Mouse (Mus musculus): ENCODE results near the gene Prkacb.
"Not testable (repeated sequence)": the region's sequence is repeated elsewhere in the genome, so short reads cannot be mapped to it uniquely, and the experiment has no call there.

Prkacb gene

DNA sequence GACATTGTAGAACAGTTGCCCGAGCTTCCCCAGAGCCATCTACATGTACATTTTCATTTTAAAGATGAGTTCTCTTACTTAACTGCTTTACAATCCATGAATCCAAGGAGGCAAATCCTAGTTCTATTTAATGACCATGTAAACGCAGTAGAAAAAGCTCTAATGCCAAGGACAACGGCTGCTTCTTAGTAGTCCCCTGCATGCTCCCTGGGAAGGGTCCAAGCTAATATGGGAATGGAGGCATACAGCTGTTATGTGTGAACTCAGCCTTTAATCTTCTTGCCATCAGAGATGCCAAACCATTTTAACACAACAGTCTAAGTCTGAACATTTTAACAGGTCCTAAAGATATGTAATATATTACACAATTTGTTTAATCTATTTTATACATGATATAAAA lies 32.5 kb downstream of the Prkacb start:
- in situ Hi-C loops (cut with MboI; ENCODE audit: low sequenced_read_pairs), result loop anchor here (10.0 kb wide), 2 partner anchors 215 to 435 kb away; no protein-coding TSS in a partner anchor

DNA sequence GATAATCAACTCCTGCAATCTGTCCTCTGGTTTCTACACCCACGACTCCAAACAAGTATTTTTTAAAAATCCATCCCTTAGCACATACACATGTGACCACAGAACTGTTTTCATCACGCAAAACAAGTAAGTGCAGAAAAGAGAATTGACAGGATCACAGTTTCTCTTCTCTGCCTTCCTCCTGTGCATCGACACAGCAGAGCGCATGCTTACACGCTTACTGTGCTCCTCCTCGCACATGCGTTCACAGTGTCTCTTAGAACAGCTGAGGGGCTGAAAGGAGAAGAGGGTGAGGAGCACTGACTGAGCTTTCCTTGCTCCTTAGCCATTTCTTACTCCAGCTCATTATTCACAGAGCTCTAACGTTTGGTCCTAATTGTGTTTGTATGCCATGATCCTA lies 33.9 kb downstream of the Prkacb start:
- in situ Hi-C loops (cut with MboI; ENCODE audit: low sequenced_read_pairs), result no loop called here

DNA sequence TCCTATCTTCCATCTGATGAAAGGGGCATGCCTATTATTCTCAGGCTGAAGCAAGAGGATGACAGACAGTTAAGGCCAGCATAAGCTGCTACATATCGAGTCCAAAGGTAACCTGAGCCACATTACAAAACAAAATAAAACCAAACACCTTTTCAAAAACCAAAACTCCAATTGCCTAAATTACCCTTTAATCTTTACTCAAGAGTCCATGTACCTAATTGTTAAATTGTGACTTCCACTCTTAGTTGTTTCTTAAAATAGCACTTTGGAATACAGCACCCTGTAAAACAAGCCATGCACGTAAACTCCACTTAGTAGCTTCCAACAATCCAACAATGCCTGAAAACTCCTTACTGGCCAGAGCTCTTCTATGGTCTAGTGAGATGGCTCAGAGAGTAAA lies 34.3 kb downstream of the Prkacb start:
- in situ Hi-C loops (cut with MboI; ENCODE audit: low sequenced_read_pairs), result no loop called here

DNA sequence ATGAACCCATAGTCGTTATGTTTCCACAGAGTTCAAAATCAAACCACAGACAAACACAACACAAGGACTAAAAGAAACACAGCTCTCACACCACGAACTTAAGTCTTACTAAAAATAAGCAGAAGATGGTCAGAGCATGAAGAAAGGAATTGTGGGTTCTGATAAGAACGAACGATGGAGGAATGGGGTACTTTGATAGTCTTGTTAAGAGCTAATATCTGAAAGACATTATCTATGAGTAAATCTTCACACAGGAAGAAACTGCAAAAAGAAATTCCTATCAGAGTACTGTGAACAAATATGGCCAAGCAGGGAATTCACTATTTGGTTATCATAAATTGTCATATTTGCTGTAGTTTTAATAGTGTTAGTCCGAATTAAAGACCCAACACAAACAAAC lies 36.1 kb downstream of the Prkacb start:
- in situ Hi-C loops (cut with MboI; ENCODE audit: low sequenced_read_pairs), result no loop called here

DNA sequence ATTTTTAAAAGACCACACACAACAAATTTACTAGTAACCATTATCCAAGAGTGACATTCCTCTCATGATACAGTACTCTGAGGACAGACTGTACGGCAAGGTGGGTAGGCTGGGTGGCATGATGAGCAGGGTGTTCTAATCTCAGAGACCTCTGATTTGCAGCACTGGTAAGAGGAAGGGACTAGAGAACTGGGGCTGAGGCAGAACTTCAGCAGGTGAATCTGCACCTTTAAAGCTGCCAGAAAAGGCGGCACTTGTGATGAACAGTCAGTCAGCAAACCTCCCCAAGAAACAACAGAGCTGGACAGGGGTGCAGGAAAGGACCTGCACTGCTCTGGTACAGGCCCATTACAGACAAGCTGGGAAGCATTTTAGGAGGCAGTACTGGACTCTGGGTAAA lies 41.9 kb downstream of the Prkacb start:
- in situ Hi-C loops (cut with MboI; ENCODE audit: low sequenced_read_pairs), result no loop called here

DNA sequence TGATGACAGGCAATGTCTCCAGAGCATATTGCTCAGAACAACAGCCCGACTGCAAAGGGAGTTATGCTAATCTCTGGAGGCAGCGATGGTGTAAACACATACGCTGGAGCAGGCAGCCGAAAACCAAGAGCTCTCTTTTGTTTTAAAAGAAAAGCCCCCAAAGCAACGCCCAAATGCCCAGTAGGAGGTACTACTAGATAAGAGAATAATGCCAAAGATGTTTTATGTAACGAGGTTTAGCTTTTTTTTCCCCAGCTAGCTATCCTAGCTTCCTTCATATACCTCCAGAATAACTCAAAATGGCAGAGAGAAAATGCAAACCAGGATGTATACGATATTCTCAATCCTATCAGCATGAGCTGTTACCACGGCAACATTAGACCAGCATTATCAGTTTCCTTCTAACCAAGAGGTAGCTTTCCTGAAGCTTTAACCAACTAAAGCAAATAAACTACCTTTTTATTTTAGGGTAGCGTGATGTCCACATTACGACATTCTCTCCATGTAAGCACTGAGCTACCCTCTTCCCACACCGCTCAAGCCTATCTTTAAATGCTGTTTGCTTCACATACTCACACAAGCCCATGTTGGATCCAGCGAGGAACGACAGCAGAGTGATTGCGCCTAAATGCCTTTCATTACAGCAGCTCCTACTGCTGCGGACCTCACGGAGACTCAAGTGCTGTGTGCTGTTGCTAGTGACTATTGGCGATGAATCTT lies 42.7 kb downstream of the Prkacb start:
- in situ Hi-C loops (cut with MboI; ENCODE audit: low sequenced_read_pairs), result no loop called here

DNA sequence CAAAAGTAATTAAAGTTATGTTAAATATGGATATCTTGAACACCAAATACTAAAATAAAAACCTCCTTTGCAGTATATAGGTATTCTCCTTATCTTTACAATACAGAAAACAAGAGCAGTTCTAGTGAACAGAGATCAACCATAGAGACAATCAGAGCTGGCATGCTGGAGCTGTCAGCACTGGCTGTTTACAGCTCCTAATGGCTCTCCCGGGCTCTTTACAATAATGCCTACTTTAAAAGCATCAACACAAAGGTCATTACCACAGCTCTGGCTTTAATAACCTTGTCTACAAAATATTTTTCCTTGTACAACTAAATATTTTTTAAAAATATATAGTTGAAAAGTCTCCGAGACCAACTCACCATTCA lies 43.2 kb downstream of the Prkacb start:
- in situ Hi-C loops (cut with MboI; ENCODE audit: low sequenced_read_pairs), result no loop called here

DNA sequence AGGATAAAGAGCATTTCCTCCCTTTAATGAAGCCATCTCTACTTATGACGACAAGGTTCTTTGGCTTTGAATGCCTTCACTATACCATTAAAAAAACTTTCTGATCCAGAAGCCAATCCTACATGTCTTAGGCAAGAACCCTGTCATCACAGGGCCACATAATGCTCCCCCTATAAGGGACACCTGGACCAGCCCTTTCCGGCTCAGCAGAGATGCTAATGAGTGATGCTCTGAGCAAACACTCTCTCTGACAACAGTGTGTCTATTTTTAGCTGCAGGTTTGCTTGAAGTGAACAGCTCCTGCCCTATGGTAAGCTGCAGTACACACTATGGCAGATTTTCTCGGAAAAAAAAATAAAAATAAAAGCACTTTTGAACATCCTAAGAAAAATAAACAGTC lies 43.9 kb downstream of the Prkacb start:
- in situ Hi-C loops (cut with MboI; ENCODE audit: low sequenced_read_pairs), result no loop called here

DNA sequence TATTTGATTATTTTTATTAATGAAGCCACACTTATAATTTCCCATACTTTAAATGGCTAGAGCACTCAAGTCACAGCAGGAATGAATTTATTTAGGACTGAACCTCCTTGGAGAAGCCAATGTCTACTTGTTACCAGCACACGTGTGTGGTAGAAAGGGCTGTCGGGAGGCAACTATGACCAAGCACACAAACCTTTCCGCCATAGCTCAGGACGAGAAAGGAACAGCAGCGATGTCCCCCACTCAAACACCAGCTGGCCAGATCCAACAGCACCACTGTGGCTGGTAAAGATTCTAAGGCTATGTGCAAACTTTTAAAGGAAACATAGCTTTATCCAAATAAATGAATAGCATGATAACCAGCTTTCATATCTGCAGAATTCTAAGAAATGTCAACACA lies 44.4 kb downstream of the Prkacb start:
- in situ Hi-C loops (cut with MboI; ENCODE audit: low sequenced_read_pairs), result no loop called here

DNA sequence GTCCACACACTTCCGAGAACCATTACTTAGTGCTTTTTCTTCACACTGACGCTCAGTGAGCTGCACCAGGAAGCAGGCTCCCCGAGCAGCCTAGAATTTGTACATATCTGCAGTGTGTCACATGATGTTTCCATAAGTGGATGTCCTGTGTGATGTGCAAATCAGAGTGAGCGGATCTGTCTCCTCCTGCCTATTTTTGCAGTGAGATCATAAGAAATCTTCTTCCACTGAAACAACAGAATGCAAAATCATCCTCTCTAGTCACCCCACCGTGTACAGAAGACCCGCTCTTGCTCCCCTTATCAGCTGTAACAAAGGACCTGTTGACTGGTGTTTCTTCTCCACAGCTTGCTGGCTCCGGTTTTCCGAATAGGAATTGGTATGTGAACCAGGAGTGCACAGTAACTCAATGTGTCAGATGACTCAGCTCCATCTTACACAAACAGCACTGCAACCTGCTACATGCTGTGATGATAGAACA lies 46.0 kb downstream of the Prkacb start:
- in situ Hi-C loops (cut with MboI; ENCODE audit: low sequenced_read_pairs), result no loop called here

DNA sequence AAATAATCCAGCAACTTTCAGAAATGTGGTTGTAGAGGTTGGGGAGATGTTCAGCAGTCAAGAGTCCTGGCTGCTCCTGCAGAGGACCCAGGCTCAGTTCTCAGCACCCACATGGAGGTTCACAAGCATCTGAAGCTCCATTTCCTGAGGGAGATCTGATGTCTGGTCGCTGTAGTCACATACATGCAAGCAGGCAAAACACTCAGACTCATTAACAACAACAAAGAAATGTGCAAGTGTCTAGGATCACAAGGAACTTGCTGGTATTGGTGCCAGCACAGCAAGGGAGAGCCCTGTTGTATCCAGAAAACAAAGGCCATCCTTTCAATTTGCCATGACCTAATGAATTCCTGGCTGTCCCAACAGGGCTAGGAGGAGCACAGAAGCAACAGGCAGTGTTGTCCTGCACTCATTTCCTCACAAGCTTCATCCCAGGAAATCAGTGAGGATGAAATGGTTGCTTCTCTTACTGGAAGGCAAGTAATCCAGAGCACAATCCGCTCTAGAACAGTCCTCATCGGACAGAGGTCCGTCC lies 46.7 kb downstream of the Prkacb start:
- in situ Hi-C loops (cut with MboI; ENCODE audit: low sequenced_read_pairs), result no loop called here

DNA sequence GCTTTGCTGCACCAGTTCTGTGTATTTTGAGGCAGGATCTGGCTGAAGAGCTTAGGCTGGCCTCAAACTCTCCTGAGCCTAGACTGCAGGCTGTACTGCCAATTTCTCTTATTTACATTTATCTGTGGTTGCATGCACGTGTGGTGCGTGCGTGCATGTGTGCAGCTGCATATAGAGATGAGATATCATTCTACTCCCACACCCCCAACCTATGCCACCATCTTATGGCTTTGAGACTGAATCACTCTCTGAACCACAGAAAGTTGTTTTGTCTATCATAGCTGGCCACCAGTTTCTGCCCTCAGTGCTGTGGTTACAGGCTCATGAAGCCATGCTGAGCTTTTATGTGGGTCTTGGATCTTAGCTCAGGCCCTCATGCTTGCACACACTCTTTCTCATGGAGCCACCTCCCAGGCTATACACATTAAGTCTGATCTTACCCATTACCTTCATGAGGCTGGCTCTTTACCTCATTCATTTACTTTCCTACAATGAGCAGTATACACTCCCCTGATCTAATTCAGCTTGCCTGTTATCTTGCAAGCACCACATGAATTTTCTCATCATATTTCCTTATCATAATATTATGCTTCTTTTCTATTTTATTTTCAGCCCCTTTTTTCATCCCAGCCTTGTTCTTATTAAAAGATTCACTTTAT lies 47.8 kb downstream of the Prkacb start:
- in situ Hi-C loops (cut with MboI; ENCODE audit: low sequenced_read_pairs), result no loop called here

DNA sequence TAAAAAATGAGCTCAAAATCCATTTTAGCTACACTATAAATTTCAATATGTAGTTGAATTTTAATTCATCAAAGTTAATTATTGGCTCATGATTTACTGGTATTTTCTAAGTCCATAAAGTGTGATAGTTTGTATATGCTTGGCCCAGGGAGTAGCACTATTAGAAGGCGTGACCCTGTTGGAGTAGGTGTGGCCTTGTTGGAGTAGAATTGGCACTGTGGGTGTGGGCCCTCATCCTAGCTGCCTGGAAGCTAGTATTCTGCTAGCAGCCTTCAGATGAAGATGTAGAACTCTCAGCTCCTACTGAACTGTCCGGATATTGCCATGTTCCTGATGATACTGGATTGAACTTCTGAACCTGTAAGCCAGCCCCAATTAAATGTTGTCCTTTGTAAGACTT lies 49.7 kb downstream of the Prkacb start:
- in situ Hi-C loops (cut with MboI; ENCODE audit: low sequenced_read_pairs), result not testable (repeated sequence)

DNA sequence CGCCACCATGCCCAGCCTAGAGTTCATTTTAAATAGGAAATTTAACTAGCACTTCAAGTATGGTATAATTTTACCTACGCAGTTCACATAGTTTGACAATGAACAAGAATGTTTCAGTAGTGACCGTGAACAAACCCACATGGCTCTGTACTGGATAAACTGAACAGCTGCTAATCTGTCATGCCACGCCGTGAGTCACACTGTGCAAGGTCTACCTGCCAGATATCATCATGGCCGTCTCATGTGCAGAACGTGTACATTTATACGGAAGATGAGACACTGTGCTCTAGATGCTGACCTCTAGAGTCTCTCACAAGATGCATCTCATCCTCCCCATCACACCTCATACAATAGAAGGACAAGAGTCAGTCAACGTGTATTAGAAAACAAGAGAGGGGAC lies 51.5 kb downstream of the Prkacb start:
- in situ Hi-C loops (cut with MboI; ENCODE audit: low sequenced_read_pairs), result no loop called here

DNA sequence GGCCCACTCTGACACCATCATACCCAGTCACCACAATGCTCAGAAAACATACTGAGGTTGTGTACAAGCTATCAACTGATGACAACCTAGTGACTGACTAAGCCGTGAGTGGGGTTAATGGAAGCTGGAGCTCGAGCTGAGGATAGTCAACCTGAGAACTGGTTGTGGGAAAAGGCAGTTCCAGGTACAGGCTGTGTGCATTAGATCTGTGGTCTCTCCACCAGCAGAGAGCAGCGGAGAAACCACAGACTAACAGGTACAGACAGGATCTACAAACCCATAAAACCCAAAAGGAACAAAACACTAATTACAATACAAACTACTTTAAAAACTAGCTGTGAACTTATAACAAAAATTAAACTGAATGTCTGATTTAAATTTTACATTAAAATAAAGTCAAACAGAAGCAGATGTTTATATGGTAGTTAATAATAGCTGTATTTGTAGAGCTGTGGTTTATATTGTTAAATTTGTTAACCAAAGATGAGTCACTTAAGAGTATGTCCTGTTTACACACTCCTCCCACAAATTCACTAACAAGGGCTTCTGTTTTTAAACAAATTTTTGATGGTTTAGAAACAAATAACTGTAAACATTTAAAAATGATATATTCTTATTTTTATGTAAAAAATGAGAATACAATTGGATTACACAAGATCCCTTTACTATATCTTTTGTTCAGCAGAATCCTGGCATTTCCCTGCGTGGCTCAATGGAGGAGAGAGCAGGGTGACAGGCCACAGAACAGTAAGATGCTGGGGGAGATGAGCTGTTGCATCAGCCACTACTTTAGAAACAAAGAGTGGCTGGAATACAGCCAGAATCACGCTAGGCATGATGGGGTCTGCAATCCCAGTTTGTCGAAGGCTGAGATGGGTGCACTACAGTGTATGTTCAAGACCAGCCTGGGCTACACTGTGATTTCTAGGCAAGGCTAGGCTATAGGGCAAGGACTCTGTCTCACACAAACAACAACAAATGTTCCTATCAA lies 54.5 kb downstream of the Prkacb start:
- in situ Hi-C loops (cut with MboI; ENCODE audit: low sequenced_read_pairs), result no loop called here

DNA sequence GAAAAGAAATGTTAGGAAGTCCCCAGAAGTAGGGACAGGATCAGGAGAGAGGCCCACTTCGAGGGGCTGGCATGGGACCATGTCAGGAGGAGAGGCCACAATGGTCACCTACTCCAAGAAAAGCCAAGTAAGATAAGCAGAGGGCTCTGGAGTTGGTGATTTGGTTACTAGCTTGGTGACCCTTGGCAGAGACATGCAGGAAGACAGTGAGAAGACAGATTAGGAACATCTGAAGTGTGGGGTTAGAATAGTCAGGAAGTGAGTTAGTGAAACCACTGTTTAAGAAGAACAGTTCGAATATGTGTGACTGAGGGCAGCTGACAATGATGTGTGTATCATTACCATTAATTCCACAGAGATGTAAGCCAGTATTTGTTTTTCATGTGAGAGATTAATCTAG lies 58.5 kb downstream of the Prkacb start:
- in situ Hi-C loops (cut with MboI; ENCODE audit: low sequenced_read_pairs), result no loop called here

DNA sequence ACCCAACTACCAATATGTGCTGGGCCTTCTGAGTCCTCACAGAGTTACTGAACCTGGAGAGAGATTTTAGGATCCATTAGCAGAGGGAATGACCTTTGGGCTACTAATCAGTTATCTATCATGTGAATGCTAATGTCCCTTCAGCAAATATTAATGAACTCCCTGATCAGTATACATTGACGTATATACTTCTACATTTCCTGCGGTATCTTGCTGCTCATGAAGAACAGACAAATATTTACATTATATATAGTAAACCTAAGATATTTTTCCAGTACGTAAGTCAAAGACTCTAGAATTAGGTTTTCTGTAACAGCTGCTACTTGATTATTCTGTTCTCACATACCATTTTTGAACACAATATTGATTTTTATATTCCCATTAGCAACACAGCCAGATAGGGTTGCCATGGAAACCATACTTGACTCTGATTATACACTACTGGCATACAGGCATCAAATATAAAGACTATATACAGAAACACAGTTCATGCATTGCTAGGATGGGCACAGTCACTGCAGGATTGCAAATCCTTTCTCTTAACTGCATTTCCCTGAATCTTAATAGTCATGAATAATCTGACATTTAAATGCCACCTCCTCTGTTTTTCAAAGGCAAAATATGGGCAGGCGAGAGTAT lies 71.1 kb downstream of the Prkacb start:
- in situ Hi-C loops (cut with MboI; ENCODE audit: low sequenced_read_pairs), result no loop called here

DNA sequence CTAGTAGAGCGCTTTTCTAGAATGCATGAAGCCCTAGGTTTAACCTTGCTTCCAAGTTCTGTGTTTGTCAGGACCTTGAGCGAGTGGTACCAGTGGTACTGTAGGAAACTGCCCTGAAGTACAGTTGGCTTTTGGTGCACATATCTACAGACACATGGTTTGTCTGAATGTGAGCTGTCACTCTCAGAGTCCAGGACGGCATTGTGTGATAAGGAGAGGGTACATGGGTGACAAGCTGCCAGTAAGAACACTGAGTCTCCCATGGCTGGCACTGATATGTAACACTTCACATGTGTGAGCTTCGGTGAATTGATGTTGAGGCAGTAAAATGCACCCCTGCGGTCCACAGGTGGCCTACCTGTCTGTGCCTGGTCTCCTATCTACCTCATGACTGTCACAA lies 71.6 kb downstream of the Prkacb start:
- in situ Hi-C loops (cut with MboI; ENCODE audit: low sequenced_read_pairs), result no loop called here

DNA sequence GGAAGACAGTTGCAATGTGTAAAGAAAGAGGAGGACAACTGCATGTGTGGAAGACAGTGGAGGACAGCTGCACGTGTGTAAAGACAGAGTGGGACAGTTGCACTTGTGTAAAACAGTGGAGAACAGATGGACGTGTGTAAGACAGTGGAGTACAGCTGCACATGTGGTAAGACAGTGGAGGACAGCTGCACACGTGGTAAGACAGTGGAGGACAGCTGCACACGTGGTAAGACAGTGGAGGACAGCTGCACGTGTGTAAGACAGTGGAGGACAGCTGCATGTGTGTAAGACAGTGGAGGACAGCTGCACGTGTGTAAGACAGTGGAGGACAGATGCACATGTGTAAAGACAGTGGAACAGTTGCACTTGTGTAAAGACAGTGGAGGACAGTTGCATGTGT lies 76.6 kb downstream of the Prkacb start:
- in situ Hi-C loops (cut with MboI; ENCODE audit: low sequenced_read_pairs), result not testable (repeated sequence)

DNA sequence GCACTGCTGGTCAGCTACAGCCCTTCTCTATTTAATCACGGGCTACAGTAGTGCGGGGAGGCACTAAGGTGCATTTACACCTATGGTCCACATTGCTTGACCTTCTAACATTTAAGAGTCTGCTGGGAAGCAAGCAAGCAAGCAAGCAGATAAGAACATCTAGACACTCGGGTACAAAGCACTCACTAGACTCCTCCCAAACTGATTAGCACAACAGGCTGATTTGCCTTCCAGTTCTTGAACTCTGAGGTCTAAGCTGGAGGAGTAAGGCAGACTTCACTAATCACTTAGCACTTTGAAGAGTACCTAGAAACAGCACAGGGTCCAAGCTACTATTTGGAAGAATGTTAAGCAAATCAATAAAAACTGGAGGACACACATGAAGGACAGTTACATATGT lies 77.1 kb downstream of the Prkacb start:
- in situ Hi-C loops (cut with MboI; ENCODE audit: low sequenced_read_pairs), result no loop called here

All from CH12F3 (cell line).